Mouse (Mus musculus) myocyte (in vitro differentiated cells): ENCODE results near the gene Mrtfa.

Experiments used
- E2F4 ChIP-seq: IDR thresholded peaks from one replicate; pipeline ENCODE4 v1.6.1; 2011; ENCODE audit warnings: mild to moderate bottlenecking, control low read depth, moderate library complexity; ENCODE audit not compliant: insufficient read depth
- MAX ChIP-seq: IDR thresholded peaks from one replicate; pipeline ENCODE4 v1.6.1; 2011; ENCODE audit warnings: low read depth, mild to moderate bottlenecking, control low read depth
- MYOG ChIP-seq, 3 experiments: IDR thresholded peaks; one replicate each; pipeline ENCODE4 v1.6.1; 2011; ENCODE audit warnings: control low read depth in 2 of 3, low read depth in 2 of 3, mild to moderate bottlenecking in 2 of 3; ENCODE audit not compliant: insufficient read length in 2 of 3, control insufficient read depth in 1 of 3, insufficient read depth in 1 of 3
- POLR2A ChIP-seq: IDR thresholded peaks from one replicate; pipeline ENCODE4 v1.6.1; 2011; ENCODE audit warnings: low read depth, mild to moderate bottlenecking, control low read depth, moderate library complexity; ENCODE audit not compliant: insufficient read length
- POLR2AphosphoS2 ChIP-seq: IDR thresholded peaks from one replicate; pipeline ENCODE4 v1.6.1; 2011; ENCODE audit warnings: low read depth, control low read depth; ENCODE audit not compliant: insufficient read length
- SRF ChIP-seq: IDR thresholded peaks from one replicate; pipeline ENCODE4 v1.6.1; 2011; ENCODE audit warnings: low read depth; ENCODE audit not compliant: control insufficient read depth, insufficient read length
- TCF12 ChIP-seq: IDR thresholded peaks from one replicate; pipeline ENCODE4 v1.6.1; 2011; ENCODE audit warnings: mild to moderate bottlenecking, control low read depth; ENCODE audit not compliant: poor library complexity, insufficient read depth, severe bottlenecking
- TCF3 ChIP-seq: IDR thresholded peaks from one replicate; pipeline ENCODE4 v1.6.1; 2011; ENCODE audit warnings: low read depth, control low read depth; ENCODE audit not compliant: insufficient read length
- USF1 ChIP-seq: IDR thresholded peaks from one replicate; pipeline ENCODE4 v1.6.1; 2011; ENCODE audit warnings: low read depth, mild to moderate bottlenecking, control low read depth, moderate library complexity

DNA sequence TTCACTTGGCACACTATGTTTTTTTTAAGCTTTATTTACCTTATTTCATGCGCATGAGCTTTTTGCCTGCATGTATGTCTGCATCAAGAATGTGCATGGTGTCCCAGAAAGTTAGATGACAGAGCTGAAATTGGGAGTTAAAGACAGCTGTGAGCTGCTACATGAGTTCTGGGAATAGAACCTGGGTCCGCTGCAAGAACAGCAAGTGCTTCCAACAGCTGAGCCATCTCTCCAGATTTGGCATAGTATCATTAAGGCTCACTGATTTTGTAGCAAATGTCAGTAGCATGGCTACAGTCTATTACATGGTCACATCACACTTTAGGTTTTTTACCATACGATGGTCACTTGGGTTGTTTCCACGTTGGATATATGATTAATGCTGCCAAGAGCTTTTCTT is 97.5 kb downstream of the Mrtfa start:
- no peak for TF ChIP-seq POLR2A
- TF ChIP-seq MAX = no peak
- no peak for TF ChIP-seq TCF12
- no peak for TF ChIP-seq E2F4
- peak in 2 of 3 experiments; percentile 58 to 80 for TF ChIP-seq MYOG (IDR thresholded peaks at IDR 0.05; ENCODE audit: control insufficient read depth in 1 of 3, insufficient read depth in 1 of 3, insufficient read length in 2 of 3, low read depth in 2 of 3)
- TF ChIP-seq TCF3 = no peak
- no peak for TF ChIP-seq USF1
- no peak for TF ChIP-seq POLR2AphosphoS2
- TF ChIP-seq SRF = no peak
